Mouse (Mus musculus): Measurements from ENCODE around the gene Lrrc23.
"Not testable (repeated sequence)": the region's sequence is repeated elsewhere in the genome, so short reads cannot be mapped to it uniquely, and the experiment has no call there.

Gene Lrrc23

DNA sequence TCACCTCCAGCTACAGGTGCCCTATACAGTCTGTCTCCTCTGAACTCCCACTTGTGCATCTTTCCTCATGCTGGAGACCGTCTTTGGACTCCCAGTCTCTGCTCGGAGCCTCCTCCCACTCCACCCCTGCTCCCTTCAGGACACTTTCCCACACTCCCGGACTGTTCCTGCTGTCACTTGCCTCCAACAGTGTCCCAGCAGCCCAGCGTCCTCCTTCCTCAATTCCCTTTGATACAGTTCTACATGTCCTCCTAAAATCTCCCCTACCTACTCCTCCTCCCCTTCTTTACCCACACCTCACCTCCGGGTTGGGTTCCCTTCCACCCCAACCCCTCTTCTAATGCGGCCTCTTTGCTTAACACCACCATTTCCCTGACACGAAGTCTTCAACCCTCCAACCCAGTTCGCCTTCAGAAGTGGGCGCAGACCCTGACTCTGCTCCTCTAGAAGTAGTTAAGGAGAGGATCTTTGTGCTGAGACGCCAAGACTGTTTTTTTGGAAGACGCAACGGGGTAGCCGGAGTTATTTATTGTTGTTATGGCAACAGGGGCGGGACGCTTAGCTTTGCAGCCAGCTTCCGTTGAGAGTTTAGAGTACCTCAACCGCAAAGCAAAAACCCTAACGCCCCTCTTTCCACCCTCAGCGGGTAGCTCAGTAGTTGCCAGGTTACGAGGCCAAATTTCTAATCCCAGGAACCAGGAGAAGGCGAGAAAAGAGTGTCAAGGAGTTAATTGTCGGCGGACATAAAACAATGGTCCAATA is at the start of gene Lrrc23:
Lrrc23 (minus strand) TSS at position 506 of the 762 bp plus-strand sequence.
- DNase-seq, result no peak

DNA sequence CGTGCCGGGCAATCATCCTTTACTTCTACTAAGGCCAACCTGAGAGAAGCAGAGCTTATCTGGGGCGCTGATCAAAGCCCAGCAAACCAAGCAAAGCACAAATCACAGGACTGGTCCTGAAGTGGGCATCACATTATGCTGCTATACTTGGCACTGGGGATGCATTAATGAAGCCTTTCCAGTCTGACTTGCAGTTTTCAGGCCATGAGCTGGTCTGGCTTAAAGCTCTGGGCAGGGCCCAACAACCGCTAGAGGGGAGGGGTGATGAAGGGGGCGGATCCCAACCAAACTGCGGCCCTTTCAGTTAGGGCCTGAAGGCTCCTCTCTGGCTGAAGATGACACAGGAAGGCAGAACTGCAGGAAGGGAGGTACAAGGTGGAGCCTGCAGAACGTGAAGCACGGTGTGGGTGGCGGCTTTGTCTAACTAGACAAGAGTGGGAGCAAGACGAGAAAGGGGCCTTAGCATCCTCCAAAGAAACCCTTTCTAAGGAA is 48.6 kb upstream of the Lrrc23 start:
- no peak for DNase-seq

GRCm38 (mm10) chr6:124822049-124822448 is 42.5 kb upstream of the Lrrc23 start:
- DNase-seq, result no peak

- DNase-seq, result no peak
These were observed 41.4 kb upstream of the Lrrc23 start for GRCm38 (mm10) chr6:124820891-124821290.

DNA sequence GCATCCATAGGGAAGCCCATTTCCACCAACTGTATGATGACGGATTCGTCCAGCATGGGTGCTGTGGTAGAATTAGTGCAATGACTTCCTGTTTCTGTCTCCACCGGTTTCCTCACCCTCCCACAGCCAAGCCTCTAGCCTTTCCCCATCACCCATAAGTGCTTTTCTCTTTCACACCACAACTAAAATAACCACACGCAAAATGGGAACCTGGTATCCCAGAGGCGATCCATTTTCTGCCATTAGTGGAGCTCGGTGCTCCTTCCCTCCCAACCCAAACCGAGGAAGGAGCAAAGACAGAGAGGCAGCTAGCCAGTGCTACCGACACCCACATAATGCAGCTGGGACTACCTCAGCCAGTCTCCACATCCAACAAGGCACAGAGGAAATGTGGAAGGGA is 38.4 kb upstream of the Lrrc23 start:
- no peak for DNase-seq

- DNase-seq, result no peak
These were observed 38.0 kb upstream of the Lrrc23 start for GRCm38 (mm10) chr6:124817563-124817962.

- DNase-seq, result no peak
These were observed 37.6 kb upstream of the Lrrc23 start for GRCm38 (mm10) chr6:124817125-124817524.

GRCm38 (mm10) chr6:124816611-124817010 is 37.1 kb upstream of the Lrrc23 start:
- no peak for DNase-seq

DNA sequence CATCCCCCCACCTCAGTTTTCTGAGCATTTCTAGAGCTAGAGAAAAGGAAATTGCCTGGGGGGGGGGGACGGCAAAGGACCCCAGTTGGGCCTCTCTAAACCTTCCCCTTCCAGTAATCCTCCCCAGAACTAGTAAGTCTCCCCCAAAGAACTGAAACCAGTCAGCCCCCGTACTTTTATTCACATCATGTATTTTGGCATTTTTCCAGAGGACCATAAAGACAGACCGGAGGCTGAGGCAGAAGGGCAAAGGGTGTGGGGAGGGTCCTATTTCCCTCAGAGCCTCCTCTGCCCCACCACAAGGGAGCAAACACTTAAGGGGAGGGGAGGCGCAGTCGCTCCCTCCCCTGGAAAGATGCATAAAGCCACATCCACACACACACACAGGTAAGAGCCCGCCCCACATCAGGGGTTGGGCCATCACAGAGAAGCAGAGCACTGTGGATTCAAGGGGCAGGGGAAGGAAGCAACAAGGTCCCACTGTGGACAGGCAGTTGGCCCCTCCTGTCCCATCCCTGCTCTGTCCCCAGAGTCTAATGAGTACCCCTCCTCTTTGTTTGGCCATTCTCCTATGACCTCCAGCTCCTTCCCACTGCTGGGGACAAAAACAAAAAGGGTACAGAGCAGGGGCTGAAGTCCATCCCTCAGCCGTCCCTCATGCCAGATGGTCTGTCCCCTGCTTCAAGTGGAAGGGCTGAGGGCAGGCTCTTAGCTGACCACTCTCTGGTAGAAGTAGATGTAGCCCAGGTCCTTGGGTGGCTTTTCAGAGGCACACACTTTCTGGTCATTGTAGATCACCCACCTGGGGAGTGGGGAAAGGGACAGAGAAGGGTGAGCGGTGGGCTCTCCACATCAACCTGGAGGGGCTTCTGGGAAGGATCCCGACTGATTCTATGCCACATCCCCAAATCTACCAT is 35.6 kb upstream of the Lrrc23 start:
- DNase-seq, result no peak

DNA sequence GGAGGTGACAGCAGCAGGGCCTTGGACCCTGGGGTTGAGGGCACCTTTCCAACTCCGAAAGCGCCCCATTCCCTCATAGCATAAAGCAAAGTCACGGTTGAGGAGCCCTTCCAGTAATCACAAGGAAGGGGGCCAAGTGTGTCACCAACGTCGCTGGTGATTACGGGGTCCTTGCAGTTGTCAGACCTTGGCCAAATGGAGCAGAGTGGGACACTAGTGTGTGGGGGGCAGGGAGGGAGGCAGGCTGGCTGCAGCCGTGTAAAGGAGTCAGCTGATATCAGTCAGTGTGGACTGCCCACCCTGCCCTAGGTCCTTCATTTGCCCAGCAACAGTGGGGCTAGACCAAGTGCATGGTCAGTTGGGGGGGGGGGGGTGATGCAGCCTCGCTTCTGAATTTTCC is 34.9 kb upstream of the Lrrc23 start:
- no peak for DNase-seq

- DNase-seq, result peak; percentile 89
These were observed 34.4 kb upstream of the Lrrc23 start, which contains the start of gene Tpi1 for GRCm38 (mm10) chr6:124813933-124814332. TSS of gene Tpi1 (minus strand) at chr6:124814296.

- DNase-seq, result peak; percentile 76
These were observed 34.0 kb upstream of the Lrrc23 start for GRCm38 (mm10) chr6:124813496-124813895.

DNA sequence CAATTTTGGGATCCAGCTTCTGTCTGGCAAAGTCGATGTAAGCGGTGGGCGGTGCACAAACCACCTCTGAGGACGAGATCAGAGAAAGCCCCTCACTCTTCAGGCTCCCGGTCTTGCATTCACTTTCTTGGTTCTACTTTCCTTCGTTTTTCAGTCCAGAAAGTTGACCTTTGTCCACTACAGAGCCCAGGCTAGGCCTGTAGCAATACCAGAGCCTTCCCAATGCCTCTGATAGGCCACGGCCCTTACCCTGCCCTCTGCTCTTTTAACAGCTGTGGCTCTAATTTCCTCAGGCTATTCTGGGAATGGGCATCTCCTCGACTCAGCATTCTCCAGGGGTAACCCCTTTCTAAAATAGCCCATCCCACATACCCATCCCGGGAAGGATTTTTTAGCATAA is 33.3 kb upstream of the Lrrc23 start:
- DNase-seq, result no peak

GRCm38 (mm10) chr6:124811701-124812560 is 32.4 kb upstream of the Lrrc23 start:
- DNase-seq, result no peak

- DNase-seq, result no peak
These were observed 31.8 kb upstream of the Lrrc23 start for GRCm38 (mm10) chr6:124811403-124811665.

GRCm38 (mm10) chr6:124810566-124811402 is 31.3 kb upstream of the Lrrc23 start:
- not testable (repeated sequence) for DNase-seq

- no peak for DNase-seq
These were observed 30.4 kb upstream of the Lrrc23 start for GRCm38 (mm10) chr6:124809775-124810538.

- peak; percentile 72 for DNase-seq
These were observed 29.7 kb upstream of the Lrrc23 start for GRCm38 (mm10) chr6:124809052-124809774.

- no peak for DNase-seq
These were observed 29.0 kb upstream of the Lrrc23 start, which contains the start of gene Spsb2 for GRCm38 (mm10) chr6:124808358-124809012. TSS of gene Spsb2 (plus strand) at chr6:124808661.

DNA sequence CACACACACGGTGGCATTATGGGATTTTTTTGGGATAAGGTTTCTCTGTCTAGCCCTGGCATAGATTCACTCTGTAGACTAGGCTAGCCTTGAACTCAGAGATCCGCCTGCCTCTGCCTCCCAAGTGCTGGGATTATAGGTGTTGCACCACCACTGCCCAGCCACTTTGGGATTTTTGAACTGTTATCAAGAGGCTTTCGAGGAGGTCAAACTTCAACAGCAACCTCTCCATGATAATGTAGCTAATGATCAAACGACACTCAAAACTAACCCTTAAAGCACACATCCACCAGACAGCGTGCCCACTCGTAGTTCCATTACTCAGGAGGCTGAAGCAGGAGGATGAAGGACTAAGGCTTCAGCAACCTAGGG is 28.4 kb upstream of the Lrrc23 start:
- DNase-seq, result no peak
